Mouse (Mus musculus): ENCODE data around the gene Tex50. TPM values are rescaled to one million over a fixed set of nuclear protein-coding genes. Genes with fewer than 3 reads are reported as not detected.
A peak's percentile ranks its signal among the peaks of the same experiment; 100 is the strongest.
"Not testable (repeated sequence)": the region's sequence is repeated elsewhere in the genome, so short reads cannot be mapped to it uniquely, and the experiment has no call there.

Tex50 gene
- total RNA-seq (2021) = not detected
- long read RNA-seq, experiment 1, partial matches to known transcripts = 0 of 1 reads
- long read RNA-seq, experiment 1, other reads (novel, unspliced or antisense) = 1 of 1 reads
- long read RNA-seq, experiment 2, partial matches to known transcripts = 0 of 2 reads
- long read RNA-seq, experiment 2, other reads (novel, unspliced or antisense) = 2 of 2 reads

GRCm38 (mm10) chr1:161159214-161159613 lies at the start of gene Tex50:
Tex50 (minus strand) TSS chr1:161159314.
- no peak for DNase-seq (ENCODE audit: low spot score in 2 of 2)

- DNase-seq (ENCODE audit: low spot score in 2 of 2) = no peak
Observed at GRCm38 (mm10) chr1:161199856-161200255, 40.7 kb upstream of the Tex50 start.

GRCm38 (mm10) chr1:161196364-161196763 lies 37.2 kb upstream of the Tex50 start:
- not testable (repeated sequence) for DNase-seq (ENCODE audit: low spot score in 2 of 2)

GRCm38 (mm10) chr1:161195541-161196351 lies 36.6 kb upstream of the Tex50 start:
- DNase-seq (ENCODE audit: low spot score in 2 of 2) = peak; percentile 60 to 62

- no peak for DNase-seq (ENCODE audit: low spot score in 2 of 2)
Observed at GRCm38 (mm10) chr1:161190253-161190910, 31.3 kb upstream of the Tex50 start.

- no peak for DNase-seq (ENCODE audit: low spot score in 2 of 2)
Observed at GRCm38 (mm10) chr1:161185431-161185830, 26.3 kb upstream of the Tex50 start.

- no peak for DNase-seq (ENCODE audit: low spot score in 2 of 2)
Observed at GRCm38 (mm10) chr1:161183677-161184076, 24.6 kb upstream of the Tex50 start.

GRCm38 (mm10) chr1:161182386-161182785 lies 23.3 kb upstream of the Tex50 start:
- DNase-seq (ENCODE audit: low spot score in 2 of 2) = no peak

- peak; percentile 40 to 71 for DNase-seq (ENCODE audit: low spot score in 2 of 2)
Observed at GRCm38 (mm10) chr1:161180674-161181073, 21.6 kb upstream of the Tex50 start.

- peak; percentile 69 to 74 for DNase-seq (ENCODE audit: low spot score in 2 of 2)
Observed at GRCm38 (mm10) chr1:161170651-161171050, 11.5 kb upstream of the Tex50 start.

- no peak for DNase-seq (ENCODE audit: low spot score in 2 of 2)
Observed at GRCm38 (mm10) chr1:161160266-161160665, 1.2 kb upstream of the Tex50 start.

- DNase-seq (ENCODE audit: low spot score in 2 of 2) = no peak
Observed at GRCm38 (mm10) chr1:161156546-161156945, 2.6 kb downstream of the Tex50 start.

- DNase-seq (ENCODE audit: low spot score in 2 of 2) = no peak
Observed at GRCm38 (mm10) chr1:161151098-161151497, 8.0 kb downstream of the Tex50 start.

GRCm38 (mm10) chr1:161147888-161148287 lies 11.2 kb downstream of the Tex50 start:
- no peak for DNase-seq (ENCODE audit: low spot score in 2 of 2)

GRCm38 (mm10) chr1:161145611-161146010 lies 13.5 kb downstream of the Tex50 start:
- DNase-seq (ENCODE audit: low spot score in 2 of 2) = not testable (repeated sequence)

GRCm38 (mm10) chr1:161143216-161143615 lies 15.9 kb downstream of the Tex50 start:
- DNase-seq (ENCODE audit: low spot score in 2 of 2) = peak; percentile 7 to 9

- DNase-seq (ENCODE audit: low spot score in 2 of 2) = peak; percentile 72 to 78
Observed at GRCm38 (mm10) chr1:161142531-161143159, 16.5 kb downstream of the Tex50 start, which contains the start of gene Ankrd45. Ankrd45 (plus strand) TSS chr1:161142691.

- DNase-seq (ENCODE audit: low spot score in 2 of 2) = no peak
Observed at GRCm38 (mm10) chr1:161140026-161140762, 18.9 kb downstream of the Tex50 start.

GRCm38 (mm10) chr1:161139496-161139895 lies 19.6 kb downstream of the Tex50 start:
- DNase-seq (ENCODE audit: low spot score in 2 of 2) = no peak

- peak; percentile 95 to 96 for DNase-seq (ENCODE audit: low spot score in 2 of 2)
Observed at GRCm38 (mm10) chr1:161130726-161131664, 28.1 kb downstream of the Tex50 start, which contains the start of gene Klhl20. Klhl20 (minus strand) TSS chr1:161131511.

Measured in left cerebral cortex, adult 18-20 months (tissue).